Mouse (Mus musculus): ENCODE results near the gene Rbm28. TPM values are rescaled to one million over a fixed set of nuclear protein-coding genes. Genes with fewer than 3 reads are reported as not detected.

Rbm28 gene
- total RNA-seq, 2 experiments from 2014 or later: 13.7 to 14.1 TPM

- DNase-seq: no peak
Observed at GRCm38 (mm10) chr6:29074133-29074469, 90.7 kb downstream of the Rbm28 start.

Small RNA genes lying within 50 kb of the gene (microRNA-seq; reads per million reads assigned to microRNA genes)
- 0 reads per million in 2 experiments for gene Gm24303 (ENCODE audit: borderline replicate concordance in 2 of 2)

Other genes with a start within 250 kb of the Rbm28 start
- 10 to 100 TPM in 1 of 2 experiments, under 1 TPM in 1; 0.26 to 16.0 TPM for gene Lep, start 104.8 kb downstream of the Rbm28 start, total RNA-seq (2021)
- gene Prrt4, start 14.6 kb upstream of the Rbm28 start, total RNA-seq (2021): 1 to 10 TPM in 1 of 2 experiments, under 1 TPM in 1; 0.97 to 1.1 TPM
- gene Impdh1, start 51.4 kb upstream of the Rbm28 start, total RNA-seq (2021): 10 to 100 TPM; 13.6 to 15.5 TPM
- 1 to 10 TPM; 3.5 to 4.2 TPM for gene Hilpda, start 107.5 kb upstream of the Rbm28 start, total RNA-seq (2021)
- not detected for gene Fam71f2, start 114.6 kb upstream of the Rbm28 start, total RNA-seq (2021)
- not detected for gene Fam71f1, start 154.1 kb upstream of the Rbm28 start, total RNA-seq (2021)
- 100 to 1,000 TPM in 1 of 2 experiments, 10 to 100 TPM in 1; 99.7 to 108 TPM for gene Calu, start 183.1 kb upstream of the Rbm28 start, total RNA-seq (2021)
- under 1 TPM; 0.13 to 0.32 TPM for gene Opn1sw, start 223.5 kb upstream of the Rbm28 start, total RNA-seq (2021)
- 10 to 100 TPM in 1 of 2 experiments, 1 to 10 TPM in 1; 8.0 to 14.1 TPM for gene Ccdc136, start 231.3 kb upstream of the Rbm28 start, total RNA-seq (2021)